Mouse (Mus musculus): ENCODE measurements around the gene Creg1. TPM values are rescaled to one million over a fixed set of nuclear protein-coding genes. Genes with fewer than 3 reads are reported as not detected.

The Creg1 gene
- polyA plus RNA-seq, 1 experiment from 2014 or later = 95.7 TPM

DNA sequence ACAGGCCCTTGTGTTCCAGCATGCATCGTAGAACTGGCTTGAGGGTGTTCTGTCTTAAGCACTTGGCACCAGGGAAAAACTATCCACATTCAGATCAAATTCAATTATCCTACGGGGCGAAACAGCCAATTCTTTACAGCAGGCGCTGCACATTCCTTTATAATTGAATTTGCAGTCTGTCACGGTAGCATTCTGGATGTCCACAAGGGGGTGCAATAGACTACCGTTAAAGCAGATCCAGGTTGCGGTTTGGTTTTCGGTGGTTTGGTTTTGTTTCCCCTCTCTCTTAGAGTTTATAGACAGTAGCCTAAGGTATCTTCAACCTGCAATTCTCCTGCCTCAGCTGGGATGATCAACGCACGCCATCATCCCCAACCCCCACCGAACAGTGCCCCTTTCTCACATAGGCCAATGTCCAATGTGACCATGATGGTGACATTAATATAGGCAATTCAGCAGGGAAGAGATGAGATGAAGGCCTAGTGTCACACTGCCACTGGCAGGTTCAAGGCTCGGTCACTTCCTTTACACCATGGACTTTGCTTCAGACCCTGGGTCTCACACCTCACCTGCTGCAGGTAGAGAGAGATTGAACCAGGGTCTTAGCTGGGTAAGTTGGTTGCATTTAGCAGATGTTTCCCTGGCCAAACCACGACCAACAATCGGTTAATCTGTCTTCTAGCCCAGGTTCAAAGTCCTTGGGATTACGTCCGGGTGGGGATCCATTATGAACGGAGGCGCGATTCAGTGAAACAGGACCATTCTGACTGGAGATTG lies 12.2 kb downstream of the Creg1 start:
- 0 out of 2 replicates have a peak overlapping the region, but pooled peaks have one; percentile 35 for H3K4me2 ChIP-seq (ENCODE audit: low read length)
- H3K4me1 ChIP-seq (ENCODE audit: control insufficient read depth in 2 of 2, insufficient read depth in 2 of 2, low read length in 2 of 2) = peaks cover 9 to 11% of the 10 kb centered on the region in 2 experiments

GRCm38 (mm10) chr1:165779954-165780585 lies 16.5 kb downstream of the Creg1 start:
- H3K36me3 ChIP-seq (ENCODE audit: control insufficient read depth, insufficient read depth, low read length) = no peaks in the 10 kb centered on the region

More for the DNA sequence above, 12.2 kb downstream of the Creg1 start:
- peaks cover 23% of the 10 kb centered on the region for H3K36me3 ChIP-seq (ENCODE audit: control insufficient read depth, insufficient read depth, low read length)
- no peak overlapping the region for H3K4me3 ChIP-seq (ENCODE audit: control insufficient read depth in 1 of 2, insufficient read depth in 1 of 2, low read depth in 1 of 2, low read length in 2 of 2)
- ATAC-seq (ENCODE audit: insufficient number of reproducible peaks, insufficient read depth, low FRiP score, low read depth) = no peak
- H3K27ac ChIP-seq (replicated peaks in 1 of 2; ENCODE audit: control insufficient read depth in 1 of 2, insufficient read depth in 1 of 2, low read depth in 2 of 2, low read length in 2 of 2) = no peak overlapping the region
- no peak overlapping the region for H3K9ac ChIP-seq (ENCODE audit: low read length)
- no peaks in the 10 kb centered on the region for H3K9me3 ChIP-seq (ENCODE audit: control insufficient read depth, low read length)
- 48% methylated on average over 19 of the region's 19 CpGs for WGBS
- H3K27me3 ChIP-seq (ENCODE audit: control insufficient read depth, insufficient read depth, low read length) = no peaks in the 10 kb centered on the region

DNA sequence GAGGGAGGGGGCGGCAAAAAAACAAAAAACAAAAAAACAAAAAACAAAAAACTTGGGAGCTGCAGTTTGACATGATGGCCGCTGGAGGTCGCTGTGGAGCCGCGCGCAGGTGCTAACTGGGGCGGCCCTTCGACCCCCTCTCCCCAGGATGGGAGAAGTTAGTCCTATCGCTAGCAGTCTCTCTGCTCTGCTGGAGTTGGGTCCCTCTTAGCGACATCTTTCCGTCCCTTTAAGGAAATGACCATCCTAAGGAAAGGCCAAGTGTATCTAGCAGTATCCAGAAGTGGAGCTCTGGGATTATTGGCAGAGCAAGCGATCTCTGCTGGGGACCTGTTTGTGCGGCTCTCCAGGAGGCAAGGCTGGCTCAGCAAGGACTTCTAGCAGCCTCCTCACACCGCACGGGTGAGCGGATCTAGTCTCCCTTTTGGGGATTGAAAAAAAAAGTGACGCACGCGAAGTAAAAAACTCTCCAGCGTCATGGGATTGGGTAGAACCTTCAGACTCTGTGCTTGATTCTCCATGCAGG lies 17.1 kb downstream of the Creg1 start:
- Histone ChIP-seq H3K9ac (ENCODE audit: low read length) (peak overlapping the region; percentile 48; the same call in 1 of the 2 replicates), H3K4me3 (ENCODE audit: control insufficient read depth in 1 of 2, insufficient read depth in 1 of 2, low read depth in 1 of 2, low read length in 2 of 2) (peak overlapping the region; percentile 41 to 50), H3K27me3 (ENCODE audit: control insufficient read depth, insufficient read depth, low read length) (no peaks in the 10 kb centered on the region), H3K36me3 (ENCODE audit: control insufficient read depth, insufficient read depth, low read length) (no peaks in the 10 kb centered on the region), H3K9me3 (ENCODE audit: control insufficient read depth, low read length) (no peaks in the 10 kb centered on the region), H3K27ac (replicated peaks in 1 of 2; ENCODE audit: control insufficient read depth in 1 of 2, insufficient read depth in 1 of 2, low read depth in 2 of 2, low read length in 2 of 2) (no peak overlapping the region), H3K4me1 (ENCODE audit: control insufficient read depth in 2 of 2, insufficient read depth in 2 of 2, low read length in 2 of 2) (peaks cover 4 to 5% of the 10 kb centered on the region in 2 experiments; a peak in 1 of 4 replicates), H3K4me2 (ENCODE audit: low read length) (peak overlapping the region; percentile 74)
- 5% methylated on average over 20 of the region's 20 CpGs for WGBS
- 0 out of 2 replicates have a peak, but pooled peaks have one; percentile 60 for ATAC-seq (ENCODE audit: insufficient number of reproducible peaks, insufficient read depth, low FRiP score, low read depth)

More at GRCm38 (mm10) chr1:165779954-165780585, 16.5 kb downstream of the Creg1 start:
- H3K9ac ChIP-seq (ENCODE audit: low read length) = peak overlapping the region; percentile 48; the same call in 1 of the 2 replicates
- H3K4me2 ChIP-seq (ENCODE audit: low read length) = peak overlapping the region; percentile 74
- H3K27ac ChIP-seq (replicated peaks in 1 of 2; ENCODE audit: control insufficient read depth in 1 of 2, insufficient read depth in 1 of 2, low read depth in 2 of 2, low read length in 2 of 2) = no peak overlapping the region
- H3K27me3 ChIP-seq (ENCODE audit: control insufficient read depth, insufficient read depth, low read length) = no peaks in the 10 kb centered on the region
- no peaks in the 10 kb centered on the region for H3K9me3 ChIP-seq (ENCODE audit: control insufficient read depth, low read length)
- H3K4me1 ChIP-seq (ENCODE audit: control insufficient read depth in 2 of 2, insufficient read depth in 2 of 2, low read length in 2 of 2) = peaks cover 4 to 5% of the 10 kb centered on the region in 2 experiments; a peak in 1 of 4 replicates
- ATAC-seq (ENCODE audit: insufficient number of reproducible peaks, insufficient read depth, low FRiP score, low read depth) = peak; percentile 42; the same call in 1 of the 2 replicates
- WGBS = 3% methylated on average over 13 of the region's 13 CpGs
- H3K4me3 ChIP-seq (ENCODE audit: control insufficient read depth in 1 of 2, insufficient read depth in 1 of 2, low read depth in 1 of 2, low read length in 2 of 2) = peak overlapping the region; percentile 41 to 50

DNA sequence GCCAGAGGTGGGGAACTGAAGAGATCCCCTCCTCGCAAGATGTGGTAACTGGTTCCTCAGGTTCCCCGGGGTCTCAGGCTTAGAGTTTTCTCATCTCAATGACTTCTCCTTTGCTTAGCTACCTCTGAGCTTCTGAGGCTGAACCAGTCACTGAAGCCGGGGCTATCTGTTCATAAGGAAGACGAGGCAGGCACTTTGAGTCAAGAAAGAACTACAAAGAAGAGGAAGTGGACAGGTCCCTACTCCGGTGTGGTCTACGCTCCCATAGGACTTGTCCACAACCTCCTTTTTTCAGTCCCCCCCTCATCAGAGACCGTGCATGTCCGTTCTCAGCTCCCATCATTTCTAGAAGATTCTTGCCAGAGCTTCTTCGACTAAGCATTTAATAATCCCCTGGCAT lies 17.9 kb downstream of the Creg1 start:
- no peak for ATAC-seq (ENCODE audit: insufficient number of reproducible peaks, insufficient read depth, low FRiP score, low read depth)
- H3K4me3 ChIP-seq (ENCODE audit: control insufficient read depth in 1 of 2, insufficient read depth in 1 of 2, low read depth in 1 of 2, low read length in 2 of 2) = no peak overlapping the region
- H3K36me3 ChIP-seq (ENCODE audit: control insufficient read depth, insufficient read depth, low read length) = no peaks in the 10 kb centered on the region
- WGBS = 74% methylated on average over 9 of the region's 9 CpGs
- H3K4me2 ChIP-seq (ENCODE audit: low read length) = no peak overlapping the region
- H3K27me3 ChIP-seq (ENCODE audit: control insufficient read depth, insufficient read depth, low read length) = no peaks in the 10 kb centered on the region
- no peak overlapping the region for H3K9ac ChIP-seq (ENCODE audit: low read length)
- no peak overlapping the region for H3K27ac ChIP-seq (replicated peaks in 1 of 2; ENCODE audit: control insufficient read depth in 1 of 2, insufficient read depth in 1 of 2, low read depth in 2 of 2, low read length in 2 of 2)
- H3K4me1 ChIP-seq (ENCODE audit: control insufficient read depth in 2 of 2, insufficient read depth in 2 of 2, low read length in 2 of 2) = peaks cover 4 to 5% of the 10 kb centered on the region in 2 experiments; a peak in 1 of 4 replicates
- H3K9me3 ChIP-seq (ENCODE audit: control insufficient read depth, low read length) = no peaks in the 10 kb centered on the region

DNA sequence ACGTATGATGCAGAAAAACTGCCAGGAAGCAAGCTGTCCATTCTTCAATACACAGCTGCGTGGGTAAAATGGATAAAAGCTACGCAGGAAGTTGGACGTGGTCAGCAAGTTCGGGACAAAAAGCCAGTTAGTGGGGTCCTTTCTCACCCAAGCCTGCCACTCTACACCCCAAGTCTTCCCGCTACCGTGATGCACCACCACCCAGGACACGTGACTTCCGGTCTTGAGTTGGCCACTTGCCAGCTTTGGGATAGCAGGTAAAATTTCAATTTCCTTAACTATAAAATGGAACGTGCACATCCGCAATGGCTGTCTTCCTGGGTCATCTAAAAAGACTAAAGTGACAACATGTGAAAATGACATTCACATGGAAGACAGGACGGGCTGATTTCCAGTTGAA lies 18.4 kb downstream of the Creg1 start:
- peaks cover 4 to 5% of the 10 kb centered on the region in 2 experiments; a peak in 1 of 4 replicates for H3K4me1 ChIP-seq (ENCODE audit: control insufficient read depth in 2 of 2, insufficient read depth in 2 of 2, low read length in 2 of 2)
- H3K9me3 ChIP-seq (ENCODE audit: control insufficient read depth, low read length) = no peaks in the 10 kb centered on the region
- no peak for ATAC-seq (ENCODE audit: insufficient number of reproducible peaks, insufficient read depth, low FRiP score, low read depth)
- WGBS = 84% methylated on average over 12 of the region's 12 CpGs
- no peak overlapping the region for H3K4me3 ChIP-seq (ENCODE audit: control insufficient read depth in 1 of 2, insufficient read depth in 1 of 2, low read depth in 1 of 2, low read length in 2 of 2)
- H3K27ac ChIP-seq (replicated peaks in 1 of 2; ENCODE audit: control insufficient read depth in 1 of 2, insufficient read depth in 1 of 2, low read depth in 2 of 2, low read length in 2 of 2) = no peak overlapping the region
- H3K27me3 ChIP-seq (ENCODE audit: control insufficient read depth, insufficient read depth, low read length) = no peaks in the 10 kb centered on the region
- no peak overlapping the region for H3K4me2 ChIP-seq (ENCODE audit: low read length)
- H3K36me3 ChIP-seq (ENCODE audit: control insufficient read depth, insufficient read depth, low read length) = no peaks in the 10 kb centered on the region
- H3K9ac ChIP-seq (ENCODE audit: low read length) = no peak overlapping the region

- Histone ChIP-seq H3K9me3 (ENCODE audit: control insufficient read depth, low read length) (no peaks in the 10 kb centered on the region), H3K4me2 (ENCODE audit: low read length) (no peak overlapping the region), H3K27me3 (ENCODE audit: control insufficient read depth, insufficient read depth, low read length) (no peaks in the 10 kb centered on the region), H3K4me3 (ENCODE audit: control insufficient read depth in 1 of 2, insufficient read depth in 1 of 2, low read depth in 1 of 2, low read length in 2 of 2) (no peak overlapping the region), H3K27ac (replicated peaks in 1 of 2; ENCODE audit: control insufficient read depth in 1 of 2, insufficient read depth in 1 of 2, low read depth in 2 of 2, low read length in 2 of 2) (no peak overlapping the region), H3K36me3 (ENCODE audit: control insufficient read depth, insufficient read depth, low read length) (no peaks in the 10 kb centered on the region), H3K9ac (ENCODE audit: low read length) (no peak overlapping the region), H3K4me1 (ENCODE audit: control insufficient read depth in 2 of 2, insufficient read depth in 2 of 2, low read length in 2 of 2) (no peaks in the 10 kb centered on the region)
- WGBS = 72% methylated on average over 11 of the region's 11 CpGs
- no peak for ATAC-seq (ENCODE audit: insufficient number of reproducible peaks, insufficient read depth, low FRiP score, low read depth)
Observed at GRCm38 (mm10) chr1:165786296-165786695, 22.8 kb downstream of the Creg1 start.

DNA sequence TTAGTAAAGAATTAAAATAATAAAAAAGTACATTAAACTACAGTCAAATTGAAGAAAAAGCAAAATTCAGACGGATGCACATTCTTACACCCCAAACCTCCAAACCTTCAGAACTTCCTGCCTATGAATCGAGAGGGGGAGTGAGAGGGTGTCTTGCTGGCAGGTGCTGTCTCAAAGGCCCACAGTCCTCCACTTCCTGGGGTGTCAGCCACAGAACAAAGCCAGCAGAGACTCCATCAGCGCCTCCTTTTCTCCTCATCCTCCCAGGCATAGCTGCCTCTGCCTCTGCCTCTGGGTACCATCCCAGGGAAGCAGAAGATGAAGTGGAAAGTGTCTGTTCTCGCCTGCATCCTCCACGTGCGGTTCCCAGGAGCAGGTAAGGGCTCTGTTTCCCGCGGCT lies 25.0 kb downstream of the Creg1 start, which contains the start of gene Cd247:
Gene Cd247, plus strand, starts transcription at position 171 of the 400 bp plus-strand sequence.
- Histone ChIP-seq H3K9ac (ENCODE audit: low read length) (no peak within 1 kb of the TSS), H3K4me3 (ENCODE audit: control insufficient read depth in 1 of 2, insufficient read depth in 1 of 2, low read depth in 1 of 2, low read length in 2 of 2) (no peak within 1 kb of the TSS), H3K27me3 (ENCODE audit: control insufficient read depth, insufficient read depth, low read length) (no peaks in the 10 kb centered on the region), H3K4me2 (ENCODE audit: low read length) (no peak within 1 kb of the TSS), H3K4me1 (ENCODE audit: control insufficient read depth in 2 of 2, insufficient read depth in 2 of 2, low read length in 2 of 2) (no peaks in the 10 kb centered on the region), H3K27ac (replicated peaks in 1 of 2; ENCODE audit: control insufficient read depth in 1 of 2, insufficient read depth in 1 of 2, low read depth in 2 of 2, low read length in 2 of 2) (no peak within 1 kb of the TSS), H3K9me3 (ENCODE audit: control insufficient read depth, low read length) (no peaks in the 10 kb centered on the region), H3K36me3 (ENCODE audit: control insufficient read depth, insufficient read depth, low read length) (no peaks in the 10 kb centered on the region)
- no peak for ATAC-seq (ENCODE audit: insufficient number of reproducible peaks, insufficient read depth, low FRiP score, low read depth)
- WGBS = 65% methylated on average over 8 of the region's 8 CpGs
